Mouse (Mus musculus) midbrain, postnatal 0 days (tissue): ENCODE data around the gene Arhgap32. TPM values are rescaled to one million over a fixed set of nuclear protein-coding genes. Genes with fewer than 3 reads are reported as not detected.

Experiments used
- ATAC-seq: fragments of 200-750 bp; cut with Nextera tagmentation; 2 replicates; pipeline ENCODE4 v1.8.0; 2017; ENCODE audit warnings: moderate number of reproducible peaks, mild to moderate bottlenecking, moderate TSS enrichment, moderate library complexity; ENCODE audit not compliant: low FRiP score
- DNase-seq: peaks from one replicate; pipeline ENCODE4 v3.0.0-alpha.2; 2015; ENCODE audit warnings: low spot score
- H3K27ac ChIP-seq: fragments of 300-500 bp; sonication (generic); 2 replicates; pipeline ENCODE4 v1.5.1; 2014; ENCODE audit warnings: low read depth, mild to moderate bottlenecking, low read length, mixed read lengths
- H3K27me3 ChIP-seq: fragments of 300-500 bp; sonication (generic); 2 replicates; pipeline ENCODE4 v1.6.1; 2014; ENCODE audit warnings: low read length, control low read depth, mixed read lengths; ENCODE audit not compliant: insufficient read depth
- H3K36me3 ChIP-seq: fragments of 300-500 bp; sonication (generic); 2 replicates; pipeline ENCODE4 v1.6.1; 2014; ENCODE audit warnings: low read length, control low read depth, mixed read lengths; ENCODE audit not compliant: insufficient read depth
- H3K4me1 ChIP-seq: fragments of 300-500 bp; sonication (generic); 2 replicates; pipeline ENCODE4 v1.6.1; 2014; ENCODE audit warnings: mild to moderate bottlenecking, control low read depth, antibody characterized with exemption, low read length, mixed read lengths; ENCODE audit not compliant: insufficient read depth
- H3K4me2 ChIP-seq: fragments of 300-500 bp; sonication (generic); 2 replicates; pipeline ENCODE4 v1.6.1; 2014; ENCODE audit warnings: low read depth, mild to moderate bottlenecking, low read length, mixed read lengths; ENCODE audit not compliant: poor library complexity, severe bottlenecking
- H3K4me3 ChIP-seq: fragments of 300-500 bp; sonication (generic); 2 replicates; pipeline ENCODE4 v1.5.1; 2014; ENCODE audit warnings: low read depth, mild to moderate bottlenecking, low read length, moderate library complexity
- H3K9ac ChIP-seq: fragments of 300-500 bp; sonication (generic); replicated peaks from 2 replicates; pipeline ENCODE4 v1.6.1; 2014; ENCODE audit warnings: mild to moderate bottlenecking, low read length, moderate library complexity, mixed read lengths; ENCODE audit not compliant: poor library complexity, severe bottlenecking
- H3K9me3 ChIP-seq: fragments of 300-500 bp; sonication (generic); 2 replicates; pipeline ENCODE4 v1.6.1; 2016; ENCODE audit warnings: low read length, control low read depth
- CTCF ChIP-seq: IDR thresholded peaks from 2 replicates; pipeline ENCODE4 v1.5.1; 2016; ENCODE audit warnings: antibody characterized with exemption, mild to moderate bottlenecking
- WGBS: fragments of 180-500 bp; shearing (Covaris S2); extraction: QIAGEN DNeasy Blood & Tissue Kit; methylation state at CpG from one replicate; pipeline ENCODE4 v1.1.7; 2014; 5-methylcytosine and 5-hydroxymethylcytosine counted together
- polyA plus RNA-seq: library from polyadenylated mRNA; unstranded; fragments of >200 nt; fragmentation: Nextera tagmentation; extraction: Ambion mirVana; gene quantifications from 2 replicates; pipeline ENCODE4 v1.2.1, GENCODE M21; 2015
- total RNA-seq: library from RNA; depleted of rRNA; stranded (reverse); fragments of >200 nt; gene quantifications from 2 replicates; pipeline ENCODE4 v1.2.3, GENCODE M21; 2014

The Arhgap32 gene
- total and polyA plus RNA-seq, 2 experiments from 2014 or later = 8.3 to 48.3 TPM

DNA sequence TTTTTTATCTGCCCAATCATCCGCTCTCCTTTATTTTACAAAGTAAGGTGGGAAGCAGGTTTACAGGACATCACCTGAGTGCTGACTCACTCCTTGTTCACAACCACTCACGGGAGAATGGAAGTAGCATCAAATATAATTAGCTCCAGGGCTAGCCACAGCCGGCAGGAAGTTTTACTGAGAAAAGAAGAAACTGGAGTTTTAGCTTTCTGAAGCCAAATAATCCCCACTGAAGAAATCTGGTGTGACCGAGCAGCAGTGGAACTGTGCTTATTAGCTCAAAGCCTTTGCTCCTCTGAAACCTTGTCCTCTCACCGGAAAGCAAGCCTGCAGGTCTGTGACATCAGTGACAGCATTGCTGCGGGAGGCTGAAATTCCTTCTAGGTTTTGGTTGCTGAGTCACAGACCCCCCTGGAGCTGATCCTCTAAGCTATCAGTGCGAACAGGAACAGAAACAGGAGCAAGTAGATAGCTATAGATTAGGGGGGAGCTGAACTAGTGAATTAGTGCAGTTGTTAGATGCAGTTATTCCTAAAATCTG, 88.6 kb downstream of the Arhgap32 start:
- no peak for TF ChIP-seq CTCF
- ATAC-seq (no peak), DNase-seq (no peak)
- Histone ChIP-seq H3K9ac (no peak overlapping the region), H3K4me2 (no peak overlapping the region), H3K27ac (no peak overlapping the region), H3K27me3 (no peaks in the 10 kb centered on the region), H3K36me3 (no peaks in the 10 kb centered on the region), H3K4me3 (no peak overlapping the region), H3K9me3 (no peaks in the 10 kb centered on the region), H3K4me1 (no peaks in the 10 kb centered on the region)
- 41% methylated on average over 7 of the region's 7 CpGs for WGBS

- no peak overlapping the region for H3K4me3 ChIP-seq
- no peak overlapping the region for H3K4me2 ChIP-seq
- 93% methylated on average over 8 of the region's 8 CpGs for WGBS
- TF ChIP-seq CTCF = no peak
- peaks cover 4% of the 10 kb centered on the region; the same call in 1 of the 2 replicates for H3K36me3 ChIP-seq
- no peaks in the 10 kb centered on the region for H3K4me1 ChIP-seq
- no peaks in the 10 kb centered on the region for H3K9me3 ChIP-seq
- DNase-seq (no peak), ATAC-seq (no peak)
- no peak overlapping the region for H3K9ac ChIP-seq
- H3K27me3 ChIP-seq = no peaks in the 10 kb centered on the region
- no peak overlapping the region for H3K27ac ChIP-seq
Measured at GRCm38 (mm10) chr9:32207133-32207532, 91.2 kb downstream of the Arhgap32 start.

DNA sequence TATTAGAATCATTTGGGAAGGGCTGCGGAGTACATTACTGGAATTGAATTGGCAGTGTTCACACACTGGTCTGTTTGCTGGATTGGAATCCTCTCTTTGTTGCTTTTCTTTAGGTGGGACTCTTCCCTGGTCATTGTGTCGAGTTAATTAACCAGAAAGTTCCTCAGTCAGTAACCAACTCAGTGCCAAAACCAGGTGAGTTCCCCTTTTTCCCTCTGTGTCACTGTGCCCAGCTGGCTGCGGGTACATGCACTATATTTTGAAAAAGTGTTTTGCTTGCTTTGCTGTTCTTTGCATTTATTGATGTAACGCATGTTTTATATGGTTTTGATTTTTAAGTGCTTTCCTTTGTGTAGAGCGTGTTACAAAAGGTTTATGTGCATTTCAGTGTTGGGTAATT, 92.1 kb downstream of the Arhgap32 start:
- no peak for TF ChIP-seq CTCF

GRCm38 (mm10) chr9:32216820-32217567, 101.1 kb downstream of the Arhgap32 start:
- no peak for ATAC-seq

More for the DNA sequence above, 92.1 kb downstream of the Arhgap32 start:
- Histone ChIP-seq H3K9me3 (no peaks in the 10 kb centered on the region), H3K4me2 (no peak overlapping the region), H3K9ac (no peak overlapping the region), H3K4me3 (no peak overlapping the region), H3K27ac (no peak overlapping the region), H3K36me3 (peaks cover 4% of the 10 kb centered on the region; the same call in 1 of the 2 replicates), H3K4me1 (no peaks in the 10 kb centered on the region), H3K27me3 (no peaks in the 10 kb centered on the region)
- no peak for ATAC-seq
- no peak for DNase-seq
- 84% methylated on average over 5 of the region's 5 CpGs for WGBS

GRCm38 (mm10) chr9:32219400-32219799, 103.5 kb downstream of the Arhgap32 start:
- no peak overlapping the region for H3K9ac ChIP-seq
- no peaks in the 10 kb centered on the region for H3K36me3 ChIP-seq
- 72% methylated on average over 4 of the region's 4 CpGs for WGBS
- no peak overlapping the region for H3K27ac ChIP-seq
- H3K4me1 ChIP-seq = peaks cover 6% of the 10 kb centered on the region
- H3K9me3 ChIP-seq = no peaks in the 10 kb centered on the region
- ATAC-seq (no peak), DNase-seq (no peak)
- TF ChIP-seq CTCF = no peak
- no peak overlapping the region for H3K4me2 ChIP-seq
- H3K4me3 ChIP-seq = no peak overlapping the region
- H3K27me3 ChIP-seq = no peaks in the 10 kb centered on the region

More at GRCm38 (mm10) chr9:32216820-32217567, 101.1 kb downstream of the Arhgap32 start:
- no peak overlapping the region for H3K4me3 ChIP-seq
- no peak for TF ChIP-seq CTCF
- 72% methylated on average over 5 of the region's 5 CpGs for WGBS
- no peaks in the 10 kb centered on the region for H3K4me1 ChIP-seq
- H3K9ac ChIP-seq = no peak overlapping the region
- no peaks in the 10 kb centered on the region for H3K27me3 ChIP-seq
- no peak overlapping the region for H3K27ac ChIP-seq
- no peaks in the 10 kb centered on the region for H3K9me3 ChIP-seq
- H3K36me3 ChIP-seq = no peaks in the 10 kb centered on the region
- no peak for DNase-seq
- no peak overlapping the region for H3K4me2 ChIP-seq

DNA sequence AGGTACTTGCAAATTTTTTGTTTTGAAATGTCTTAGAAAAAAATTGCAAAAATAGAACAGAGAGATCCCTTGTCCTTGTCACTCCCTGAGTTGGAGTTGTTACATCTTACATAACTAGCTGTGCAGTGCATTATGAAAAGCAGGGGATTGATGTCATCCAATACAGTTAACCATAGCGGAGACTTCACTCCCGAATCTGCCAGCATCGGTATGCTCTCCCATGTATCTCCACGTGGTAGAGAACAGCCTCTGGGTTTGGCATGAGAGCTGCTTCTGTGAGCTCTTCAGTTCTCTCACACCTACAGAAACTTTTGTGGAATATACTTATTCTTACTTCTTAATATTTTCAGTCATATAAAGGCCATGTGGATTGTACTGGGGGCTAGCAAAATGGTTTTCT, 106.2 kb downstream of the Arhgap32 start:
- DNase-seq (no peak), ATAC-seq (no peak)
- H3K27me3 ChIP-seq = no peaks in the 10 kb centered on the region
- H3K4me1 ChIP-seq = peaks cover 6% of the 10 kb centered on the region
- H3K4me2 ChIP-seq = no peak overlapping the region
- TF ChIP-seq CTCF = no peak
- H3K4me3 ChIP-seq = no peak overlapping the region
- no peaks in the 10 kb centered on the region for H3K36me3 ChIP-seq
- H3K9ac ChIP-seq = no peak overlapping the region
- no peak overlapping the region for H3K27ac ChIP-seq
- H3K9me3 ChIP-seq = no peaks in the 10 kb centered on the region
- 65% methylated on average over 4 of the region's 4 CpGs for WGBS
